Mouse (Mus musculus): ENCODE data around the gene Gm20517. TPM values are rescaled to one million over a fixed set of nuclear protein-coding genes. Genes with fewer than 3 reads are reported as not detected.

The Gm20517 gene
- polyA plus RNA-seq, 1 experiment = 2.9 TPM

GRCm38 (mm10) chr17:47664474-47664873, 53.1 kb downstream of the Gm20517 start:
- TF ChIP-seq CTCF (IDR thresholded peaks at IDR 0.05; ENCODE audit: extremely low read depth, insufficient read depth, low read length) (no peak), POLR2A (IDR thresholded peaks at IDR 0.05; ENCODE audit: extremely low read depth, insufficient read depth, low read length) (no peak)

DNA sequence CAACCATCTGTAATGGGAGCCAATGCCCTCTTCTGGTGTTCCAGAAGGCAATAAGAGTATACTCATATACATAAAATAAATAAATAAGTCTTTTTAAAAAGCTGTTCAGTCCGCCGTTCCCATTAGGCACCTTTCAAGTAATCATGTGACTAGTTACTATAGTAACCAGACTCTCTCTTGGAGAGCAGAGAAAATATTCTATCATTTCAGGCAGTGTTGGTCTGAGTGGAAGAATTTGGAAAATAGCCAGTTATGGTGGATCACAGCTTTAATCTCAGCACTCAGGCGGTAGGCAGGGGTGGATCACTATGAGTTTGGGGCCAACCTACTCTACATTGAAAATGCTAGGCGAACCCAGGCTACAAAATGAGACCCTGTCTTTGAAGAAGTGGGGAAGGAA, 57.8 kb downstream of the Gm20517 start:
- Histone ChIP-seq H3K4me3 (ENCODE audit: insufficient read depth, low read length) (no peak overlapping the region), H3K4me1 (ENCODE audit: control insufficient read depth, insufficient read depth, low read length) (peaks cover 4% of the 10 kb centered on the region), H3K27ac (ENCODE audit: insufficient read depth, low read length) (no peak overlapping the region)
- TF ChIP-seq POLR2A (IDR thresholded peaks at IDR 0.05; ENCODE audit: extremely low read depth, insufficient read depth, low read length) (no peak), CTCF (IDR thresholded peaks at IDR 0.05; ENCODE audit: extremely low read depth, insufficient read depth, low read length) (no peak)

More at GRCm38 (mm10) chr17:47664474-47664873, 53.1 kb downstream of the Gm20517 start:
- Histone ChIP-seq H3K27ac (ENCODE audit: insufficient read depth, low read length) (no peak overlapping the region), H3K4me1 (ENCODE audit: control insufficient read depth, insufficient read depth, low read length) (no peaks in the 10 kb centered on the region), H3K4me3 (ENCODE audit: insufficient read depth, low read length) (no peak overlapping the region)

GRCm38 (mm10) chr17:47671988-47672310, 60.6 kb downstream of the Gm20517 start:
- peak overlapping the region; percentile 39 for H3K4me3 ChIP-seq (ENCODE audit: insufficient read depth, low read length)
- H3K4me1 ChIP-seq (ENCODE audit: control insufficient read depth, insufficient read depth, low read length) = peaks cover 4% of the 10 kb centered on the region
- H3K27ac ChIP-seq (ENCODE audit: insufficient read depth, low read length) = no peak overlapping the region
- TF ChIP-seq POLR2A (IDR thresholded peaks at IDR 0.05; ENCODE audit: extremely low read depth, insufficient read depth, low read length) (no peak), CTCF (IDR thresholded peaks at IDR 0.05; ENCODE audit: extremely low read depth, insufficient read depth, low read length) (no peak)

DNA sequence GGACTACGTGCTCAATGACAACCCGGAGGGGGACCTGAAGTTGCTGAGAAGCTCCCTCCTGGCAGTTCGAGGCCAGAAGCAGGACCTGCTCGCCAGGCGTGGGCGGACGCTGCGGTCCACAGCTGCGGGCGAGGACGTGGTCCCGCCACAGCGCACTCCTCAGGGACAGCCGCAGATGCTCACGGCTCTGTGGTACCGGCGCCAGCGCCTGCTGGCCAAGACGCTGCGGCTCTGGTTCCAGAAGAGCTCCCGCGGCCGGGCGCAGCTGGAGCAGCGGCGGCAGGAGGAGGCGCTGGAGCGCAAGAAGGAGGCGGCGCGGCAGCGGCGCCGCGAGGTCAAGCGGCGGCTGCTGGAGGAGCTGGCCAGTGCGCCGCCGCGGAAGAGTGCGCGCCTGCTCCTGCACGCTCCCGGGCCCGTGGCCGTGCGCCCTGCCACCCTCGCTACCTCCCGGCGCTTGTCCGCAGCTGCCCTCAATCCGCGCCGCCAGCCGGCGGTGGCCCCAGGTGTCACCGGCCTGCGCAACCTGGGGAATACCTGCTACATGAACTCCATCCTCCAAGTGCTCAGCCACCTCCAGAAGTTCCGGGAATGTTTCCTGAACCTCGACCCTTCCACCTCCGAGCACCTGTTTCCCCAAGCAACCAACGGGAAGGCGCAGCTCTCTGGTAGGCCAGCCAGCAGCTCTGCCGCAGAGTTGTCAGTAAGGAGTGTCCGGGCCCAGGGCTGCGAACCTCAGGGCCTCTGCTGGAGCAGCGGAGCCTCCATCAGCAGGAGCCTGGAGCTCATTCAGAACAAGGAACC, 61.1 kb downstream of the Gm20517 start:
- TF ChIP-seq POLR2A (IDR thresholded peaks at IDR 0.05; ENCODE audit: extremely low read depth, insufficient read depth, low read length) = 0 out of 2 replicates have a peak, but pooled peaks have one; percentile 11
- no peak for TF ChIP-seq CTCF (IDR thresholded peaks at IDR 0.05; ENCODE audit: extremely low read depth, insufficient read depth, low read length)
- Histone ChIP-seq H3K4me1 (ENCODE audit: control insufficient read depth, insufficient read depth, low read length) (peaks cover 4% of the 10 kb centered on the region), H3K27ac (ENCODE audit: insufficient read depth, low read length) (peak overlapping the region; percentile 75), H3K4me3 (ENCODE audit: insufficient read depth, low read length) (peak overlapping the region; percentile 39)

DNA sequence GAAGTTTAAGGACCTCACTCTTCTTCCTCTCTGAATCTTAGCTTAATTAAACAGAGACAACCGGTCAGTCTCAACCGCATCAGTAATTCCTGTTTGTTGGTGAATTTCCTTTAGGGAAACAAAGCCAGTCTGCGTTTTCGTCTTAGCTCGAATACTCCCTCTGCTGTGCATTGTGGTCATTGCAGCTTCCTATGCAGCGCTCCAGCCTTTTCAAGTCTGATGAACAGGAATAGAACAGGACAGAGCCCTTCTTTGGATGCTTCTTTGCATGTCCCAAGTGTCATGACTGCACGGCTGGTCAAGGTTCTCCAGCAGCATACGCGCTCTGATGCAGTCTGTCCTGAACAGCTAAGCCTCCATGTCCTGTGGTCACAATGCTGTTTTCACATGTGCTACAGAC, 65.2 kb downstream of the Gm20517 start:
- no peak for TF ChIP-seq POLR2A (IDR thresholded peaks at IDR 0.05; ENCODE audit: extremely low read depth, insufficient read depth, low read length)
- TF ChIP-seq CTCF (IDR thresholded peaks at IDR 0.05; ENCODE audit: extremely low read depth, insufficient read depth, low read length) = peak; percentile 89
- Histone ChIP-seq H3K4me1 (ENCODE audit: control insufficient read depth, insufficient read depth, low read length) (peaks cover 4% of the 10 kb centered on the region), H3K4me3 (ENCODE audit: insufficient read depth, low read length) (no peak overlapping the region), H3K27ac (ENCODE audit: insufficient read depth, low read length) (no peak overlapping the region)

DNA sequence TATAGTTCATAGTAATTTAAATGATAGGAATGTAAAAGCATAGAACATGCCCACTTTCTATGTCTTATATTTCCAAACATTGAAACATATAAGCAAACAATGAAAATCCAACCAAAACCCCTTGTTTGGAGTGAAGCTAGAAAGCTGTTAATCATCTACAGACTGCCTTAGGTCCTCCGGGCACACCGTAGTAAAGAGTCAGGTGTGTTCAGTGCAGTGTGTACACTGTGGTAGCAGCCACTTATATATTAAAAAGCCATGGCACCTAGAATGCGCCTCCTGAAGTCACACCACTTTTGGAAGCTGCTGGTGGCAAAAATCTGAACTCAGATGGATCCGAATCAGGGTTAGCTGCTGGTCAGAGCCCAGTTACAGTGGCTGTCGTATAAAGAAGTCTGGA, 66.8 kb downstream of the Gm20517 start:
- TF ChIP-seq CTCF (IDR thresholded peaks at IDR 0.05; ENCODE audit: extremely low read depth, insufficient read depth, low read length) = no peak
- no peak for TF ChIP-seq POLR2A (IDR thresholded peaks at IDR 0.05; ENCODE audit: extremely low read depth, insufficient read depth, low read length)
- Histone ChIP-seq H3K4me1 (ENCODE audit: control insufficient read depth, insufficient read depth, low read length) (peaks cover under 1% of the 10 kb centered on the region), H3K4me3 (ENCODE audit: insufficient read depth, low read length) (no peak overlapping the region), H3K27ac (ENCODE audit: insufficient read depth, low read length) (no peak overlapping the region)

DNA sequence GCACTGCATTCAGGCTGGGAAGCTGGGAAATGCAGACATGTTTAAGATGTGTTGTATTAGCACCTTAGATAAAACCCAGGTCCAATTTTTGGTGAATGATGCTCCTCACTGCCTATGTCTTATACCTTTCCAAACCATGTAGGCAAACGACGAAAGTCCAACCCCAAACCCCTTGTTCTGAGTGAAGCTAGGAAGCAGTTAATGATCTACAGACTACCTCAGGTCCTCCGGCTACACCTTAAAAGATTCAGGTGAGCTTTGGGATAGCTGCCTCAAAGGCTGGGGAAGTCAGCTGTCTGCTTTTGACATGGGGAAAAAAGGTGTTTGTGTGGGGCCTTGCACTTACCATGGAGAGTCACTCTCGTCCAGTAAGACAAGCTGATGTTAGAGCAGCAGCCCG, 67.3 kb downstream of the Gm20517 start:
- TF ChIP-seq POLR2A (IDR thresholded peaks at IDR 0.05; ENCODE audit: extremely low read depth, insufficient read depth, low read length) (no peak), CTCF (IDR thresholded peaks at IDR 0.05; ENCODE audit: extremely low read depth, insufficient read depth, low read length) (no peak)
- Histone ChIP-seq H3K4me1 (ENCODE audit: control insufficient read depth, insufficient read depth, low read length) (no peaks in the 10 kb centered on the region), H3K4me3 (ENCODE audit: insufficient read depth, low read length) (no peak overlapping the region), H3K27ac (ENCODE audit: insufficient read depth, low read length) (no peak overlapping the region)

- Histone ChIP-seq H3K4me1 (ENCODE audit: control insufficient read depth, insufficient read depth, low read length) (peaks cover 2% of the 10 kb centered on the region; the same call in 1 of the 2 replicates), H3K4me3 (ENCODE audit: insufficient read depth, low read length) (no peak overlapping the region), H3K27ac (ENCODE audit: insufficient read depth, low read length) (no peak overlapping the region)
- TF ChIP-seq CTCF (IDR thresholded peaks at IDR 0.05; ENCODE audit: extremely low read depth, insufficient read depth, low read length) (no peak), POLR2A (IDR thresholded peaks at IDR 0.05; ENCODE audit: extremely low read depth, insufficient read depth, low read length) (no peak)
Measured at GRCm38 (mm10) chr17:47682836-47683235, 71.4 kb downstream of the Gm20517 start.

DNA sequence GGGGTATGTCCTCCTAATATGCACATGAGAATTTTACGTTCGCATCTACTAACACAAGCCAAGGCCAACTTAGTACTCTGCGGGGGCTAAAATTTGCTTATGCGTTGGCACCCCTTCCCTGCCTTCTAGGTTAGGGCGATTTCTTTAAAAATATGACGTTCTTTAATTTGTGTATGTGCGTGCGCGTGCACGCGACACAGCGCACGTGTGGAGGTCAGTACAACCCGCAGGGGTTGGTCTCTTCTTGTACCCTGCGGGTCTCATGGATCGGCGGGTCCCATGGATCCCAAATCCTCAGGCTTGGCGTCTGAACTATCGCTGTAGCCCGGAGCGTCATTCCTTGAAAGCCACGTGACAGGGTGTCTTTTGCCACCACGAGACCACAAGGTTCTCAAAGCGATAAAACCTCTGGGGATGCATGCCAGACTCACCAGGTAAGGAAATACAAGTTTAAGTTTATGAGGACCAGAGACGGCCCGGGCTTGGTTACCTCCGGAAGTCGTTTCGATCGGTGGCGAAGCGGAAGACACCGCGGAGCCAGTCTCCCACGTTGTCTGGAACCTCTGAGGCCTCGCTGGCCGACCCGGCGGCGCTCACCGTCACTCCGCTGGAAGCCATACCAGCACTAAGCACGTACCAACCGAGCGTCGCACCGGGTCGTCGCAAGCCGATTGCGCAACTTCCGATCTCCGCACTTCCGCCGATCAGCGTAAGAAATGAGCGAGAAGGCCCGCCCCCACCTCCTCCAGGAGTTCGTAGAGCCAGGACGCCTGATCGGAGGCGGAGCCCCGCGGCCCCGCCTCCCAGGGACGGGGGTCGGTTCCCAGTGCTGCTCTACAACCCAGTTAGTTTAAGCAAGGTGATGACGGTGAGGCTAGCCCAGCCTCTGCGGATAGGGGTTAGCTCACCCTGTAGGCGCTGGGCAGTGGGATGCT, 76.3 kb downstream of the Gm20517 start:
- Histone ChIP-seq H3K4me3 (ENCODE audit: insufficient read depth, low read length) (peak overlapping the region; percentile 58), H3K27ac (ENCODE audit: insufficient read depth, low read length) (no peak overlapping the region; the same call in 1 of the 2 replicates), H3K4me1 (ENCODE audit: control insufficient read depth, insufficient read depth, low read length) (peaks cover 3% of the 10 kb centered on the region; the same call in 1 of the 2 replicates)
- no peak for TF ChIP-seq CTCF (IDR thresholded peaks at IDR 0.05; ENCODE audit: extremely low read depth, insufficient read depth, low read length)
- TF ChIP-seq POLR2A (IDR thresholded peaks at IDR 0.05; ENCODE audit: extremely low read depth, insufficient read depth, low read length) = peak; percentile 88

Measured in cortical plate, adult 2 months (tissue).